Mouse (Mus musculus): ENCODE measurements at regions not wholly inside any gene's neighbourhood (a gene's known extent, or its start where the extent isn't known, plus 50 kb on each side); places are given as distances from the start of the nearest gene placed in this dataset.
"Not testable (repeated sequence)": the region's sequence is repeated elsewhere in the genome, so short reads cannot be mapped to it uniquely, and the experiment has no call there.

DNA sequence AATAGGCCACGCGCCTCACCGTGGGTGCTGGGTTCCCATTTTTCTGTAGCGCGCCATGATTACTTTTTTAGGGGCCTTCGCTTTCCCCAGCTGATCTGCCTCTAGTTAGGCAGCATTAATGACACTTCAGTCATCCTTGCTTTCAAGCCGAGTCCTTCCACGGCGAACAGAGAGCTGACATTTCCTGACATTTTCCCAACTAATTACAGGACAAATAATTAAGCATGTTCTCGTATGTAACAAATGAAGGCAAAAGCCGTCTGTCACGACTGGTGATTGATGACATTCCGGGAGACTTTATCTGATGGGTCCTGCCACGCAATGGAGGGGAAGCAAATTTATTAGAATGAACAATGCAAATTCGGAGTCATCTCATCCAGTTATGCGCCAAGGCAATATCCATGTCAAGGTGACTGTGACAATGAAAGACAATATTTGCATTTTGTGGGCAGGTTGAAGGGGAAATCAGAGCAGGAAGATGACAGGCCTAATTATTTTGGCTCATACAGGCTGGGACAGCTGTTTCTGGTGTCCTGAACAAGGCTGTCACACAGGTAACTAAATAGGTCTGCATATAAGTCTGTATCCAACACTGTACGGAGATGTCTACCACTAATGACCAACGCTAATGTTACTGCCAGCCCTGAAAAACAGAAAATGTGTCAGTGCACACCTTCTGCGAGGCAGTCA, 326.0 kb upstream of the Irx2 start:
- no peak overlapping the region for H3K4me3 ChIP-seq
- peaks cover 6% of the 10 kb centered on the region; the same call in 1 of the 2 replicates for H3K27me3 ChIP-seq (replicated peaks)
- H3K4me2 ChIP-seq: no peak overlapping the region
- H3K4me1 ChIP-seq (replicated peaks): peaks cover 3% of the 10 kb centered on the region; the same call in 1 of the 2 replicates
- no peaks in the 10 kb centered on the region for H3K36me3 ChIP-seq
- H3K27ac ChIP-seq (ENCODE audit: poor library complexity, severe bottlenecking): no peak overlapping the region
- 77% methylated on average over 19 of the region's 19 CpGs for WGBS
- no peak for ATAC-seq (ENCODE audit: insufficient number of reproducible peaks, low FRiP score)
- no peak overlapping the region for H3K9ac ChIP-seq
- H3K9me3 ChIP-seq (replicated peaks): no peaks in the 10 kb centered on the region

DNA sequence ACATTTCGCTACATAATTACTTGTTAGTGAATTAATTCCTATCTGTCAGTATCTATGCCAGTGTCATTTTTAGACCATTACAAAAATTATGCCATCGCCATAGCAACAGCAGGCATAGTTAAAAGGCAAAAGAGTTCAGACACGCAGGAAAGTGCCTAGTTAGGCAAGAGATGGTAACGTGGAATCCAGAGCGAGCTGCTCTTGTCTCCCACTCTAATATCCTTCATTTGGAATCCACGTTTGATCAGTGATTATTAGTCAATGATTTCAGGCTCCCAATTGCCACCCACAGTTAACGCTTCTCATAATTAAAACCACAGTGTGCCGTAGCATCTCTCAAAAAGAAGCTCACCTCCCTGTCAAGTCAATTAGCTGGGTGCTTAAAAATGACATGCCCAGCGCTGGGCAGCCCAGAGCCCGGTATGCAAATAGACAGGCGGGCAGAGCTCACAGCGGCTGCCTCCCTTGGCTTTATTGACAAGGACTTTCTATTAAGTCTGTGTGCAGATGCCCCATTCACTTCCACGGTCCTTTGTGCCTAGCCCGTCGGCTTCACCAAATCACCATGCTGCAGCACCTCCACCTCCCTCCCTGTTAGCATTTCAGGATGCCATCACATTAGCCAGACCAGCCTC, 325.4 kb upstream of the Irx2 start:
- H3K27me3 ChIP-seq (replicated peaks): peaks cover 6% of the 10 kb centered on the region; the same call in 1 of the 2 replicates
- H3K9ac ChIP-seq: no peak overlapping the region
- H3K36me3 ChIP-seq: no peaks in the 10 kb centered on the region
- no peaks in the 10 kb centered on the region for H3K9me3 ChIP-seq (replicated peaks)
- ATAC-seq (ENCODE audit: insufficient number of reproducible peaks, low FRiP score): no peak
- H3K4me2 ChIP-seq: no peak overlapping the region
- H3K4me3 ChIP-seq: no peak overlapping the region
- 76% methylated on average over 15 of the region's 15 CpGs for WGBS
- peaks cover 3% of the 10 kb centered on the region; the same call in 1 of the 2 replicates for H3K4me1 ChIP-seq (replicated peaks)
- H3K27ac ChIP-seq (ENCODE audit: poor library complexity, severe bottlenecking): no peak overlapping the region

DNA sequence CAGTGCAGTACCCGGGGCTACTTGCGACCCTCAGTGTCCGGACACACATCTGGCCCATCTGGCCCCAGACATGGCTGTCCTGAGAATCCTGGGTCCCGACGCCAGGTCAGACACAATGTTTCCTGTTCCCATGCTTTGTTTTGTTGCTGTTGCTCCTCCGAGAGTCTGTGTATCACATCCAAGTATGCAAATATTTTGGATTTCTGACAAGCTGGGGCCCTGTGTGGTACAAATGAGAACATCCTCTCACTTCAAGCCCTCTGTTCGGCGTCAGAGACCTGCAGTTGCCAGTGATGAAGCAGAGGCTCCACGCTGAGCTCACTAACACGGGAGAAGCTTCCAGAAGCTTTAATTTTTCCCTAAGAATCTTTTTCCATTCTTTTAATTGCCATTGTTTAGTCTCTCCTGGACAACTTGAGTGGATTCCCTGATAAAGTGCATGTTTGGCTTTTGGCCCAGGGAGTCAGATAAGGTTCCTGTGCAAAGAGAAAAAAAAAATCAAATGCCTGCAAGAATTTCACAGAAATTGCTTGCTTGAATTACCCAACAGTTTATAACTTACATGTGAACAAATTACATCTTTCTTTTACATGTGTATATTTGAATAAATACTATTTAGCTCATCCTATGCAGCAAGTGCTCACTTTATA, 304.5 kb upstream of the Irx2 start:
- Histone ChIP-seq H3K9ac (no peak overlapping the region), H3K27me3 (replicated peaks) (0 out of 2 replicates have a peak, but pooled peaks cover 4% of the 10 kb centered on the region), H3K4me1 (replicated peaks) (peaks cover 6% of the 10 kb centered on the region), H3K27ac (ENCODE audit: poor library complexity, severe bottlenecking) (0 out of 2 replicates have a peak overlapping the region, but pooled peaks have one; percentile 53), H3K4me3 (no peak overlapping the region), H3K36me3 (no peaks in the 10 kb centered on the region), H3K4me2 (peak overlapping the region; percentile 51), H3K9me3 (replicated peaks) (no peaks in the 10 kb centered on the region)
- 32% methylated on average over 10 of the region's 10 CpGs for WGBS
- peak; percentile 51; the same call in 1 of the 2 replicates for ATAC-seq (ENCODE audit: insufficient number of reproducible peaks, low FRiP score)

DNA sequence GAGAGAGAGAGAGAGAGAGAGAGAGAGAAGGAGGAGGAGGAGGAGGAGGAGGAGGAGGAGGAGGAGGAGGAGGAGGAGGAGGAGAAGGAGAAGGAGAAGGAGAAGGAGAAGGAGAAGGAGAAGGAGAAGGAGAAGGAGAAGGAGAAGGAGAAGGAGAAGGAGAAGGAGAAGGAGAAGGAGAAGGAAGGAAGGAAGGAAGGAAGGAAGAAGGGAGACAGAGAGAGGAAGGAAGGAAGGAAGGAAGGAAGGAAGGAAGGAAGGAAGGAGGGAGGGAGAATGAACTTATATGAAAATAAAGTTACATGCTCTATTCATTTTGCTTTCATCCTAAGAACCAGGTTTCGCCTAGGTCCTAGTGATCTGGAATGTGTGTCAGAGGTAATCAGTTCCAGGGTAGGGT, 302.4 kb upstream of the Irx2 start:
- H3K4me1 ChIP-seq (replicated peaks); H3K9me3 ChIP-seq (replicated peaks); H3K36me3 ChIP-seq; H3K27ac ChIP-seq (ENCODE audit: poor library complexity, severe bottlenecking); ATAC-seq (ENCODE audit: insufficient number of reproducible peaks, low FRiP score); H3K27me3 ChIP-seq (replicated peaks); H3K4me3 ChIP-seq; H3K4me2 ChIP-seq; H3K9ac ChIP-seq: not testable (repeated sequence)
- 76% methylated on average over 1 of the region's 1 CpGs for WGBS

DNA sequence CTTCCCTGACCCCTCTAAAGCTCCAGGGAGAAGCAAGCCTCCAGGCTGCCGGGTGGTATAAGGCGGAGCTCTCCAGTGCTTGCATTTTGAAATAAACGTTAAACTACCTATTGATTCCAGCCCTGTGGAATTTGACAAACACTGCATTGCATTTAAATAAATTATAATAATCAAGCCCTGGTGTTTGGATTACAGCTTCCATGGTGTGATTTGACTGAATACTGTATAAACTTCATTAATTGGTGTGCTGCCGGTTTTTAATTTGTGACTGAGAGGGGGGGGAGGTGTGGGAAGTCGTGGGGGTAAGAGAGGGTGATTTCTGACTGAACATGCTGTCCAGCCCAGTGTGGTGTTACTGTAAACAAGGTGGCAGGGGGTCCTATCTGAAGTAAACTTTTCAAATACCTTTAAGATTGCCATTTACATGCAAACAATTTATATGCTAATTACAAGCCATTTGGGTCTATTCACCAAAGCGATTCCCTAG, 282.9 kb upstream of the Irx2 start:
- 17% methylated on average over 6 of the region's 6 CpGs for whole genome bisulfite sequencing
- no peak for ATAC-seq (ENCODE audit: insufficient number of reproducible peaks, low FRiP score)
- no peaks in the 10 kb centered on the region for H3K27me3 ChIP-seq (replicated peaks)
- H3K36me3 ChIP-seq: no peaks in the 10 kb centered on the region
- H3K4me1 ChIP-seq (replicated peaks): no peaks in the 10 kb centered on the region
- no peak overlapping the region for H3K9ac ChIP-seq
- H3K4me3 ChIP-seq: no peak overlapping the region
- H3K4me2 ChIP-seq: no peak overlapping the region
- no peaks in the 10 kb centered on the region for H3K9me3 ChIP-seq (replicated peaks)
- H3K27ac ChIP-seq (ENCODE audit: poor library complexity, severe bottlenecking): no peak overlapping the region

DNA sequence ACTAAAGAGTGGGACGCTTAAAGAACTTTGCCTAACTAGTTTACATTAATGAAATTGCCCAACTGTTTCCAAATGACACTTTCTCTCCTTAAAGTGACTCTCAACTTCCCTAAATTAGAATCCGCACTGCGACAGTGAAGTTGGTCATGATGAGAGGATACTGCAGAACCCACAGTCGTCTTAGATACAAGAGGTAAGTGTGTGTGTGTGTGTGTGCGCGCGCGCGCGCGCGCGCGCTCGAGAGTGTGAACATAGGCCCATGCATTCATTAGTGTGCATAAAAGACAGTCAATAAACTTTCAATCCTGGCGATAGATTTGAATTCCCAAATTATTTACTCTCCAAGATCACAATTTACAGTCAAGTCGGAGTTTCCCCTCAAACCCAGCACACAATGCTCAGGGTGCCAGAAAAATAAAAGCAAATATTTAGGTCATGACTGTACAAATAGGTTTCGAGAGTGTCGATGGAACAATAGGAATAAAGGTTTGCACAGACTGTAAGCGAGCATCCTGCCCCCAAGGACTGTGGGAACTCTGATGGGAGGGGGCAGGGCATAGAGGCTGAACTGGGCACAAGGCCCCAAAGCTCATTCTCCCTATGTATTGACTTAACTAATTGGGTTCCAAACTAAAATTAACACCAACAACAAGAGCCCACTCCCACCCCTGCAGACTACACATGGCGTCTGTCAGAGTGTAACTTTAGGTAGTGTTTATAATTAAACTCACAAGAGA, 282.2 kb upstream of the Irx2 start:
- no peaks in the 10 kb centered on the region for H3K4me1 ChIP-seq (replicated peaks)
- no peak overlapping the region for H3K27ac ChIP-seq (ENCODE audit: poor library complexity, severe bottlenecking)
- WGBS: 40% methylated on average over 21 of the region's 21 CpGs
- no peak overlapping the region for H3K4me2 ChIP-seq
- no peak overlapping the region for H3K9ac ChIP-seq
- no peaks in the 10 kb centered on the region for H3K36me3 ChIP-seq
- H3K4me3 ChIP-seq: no peak overlapping the region
- no peak for ATAC-seq (ENCODE audit: insufficient number of reproducible peaks, low FRiP score)
- H3K9me3 ChIP-seq (replicated peaks): no peaks in the 10 kb centered on the region
- no peaks in the 10 kb centered on the region for H3K27me3 ChIP-seq (replicated peaks)

DNA sequence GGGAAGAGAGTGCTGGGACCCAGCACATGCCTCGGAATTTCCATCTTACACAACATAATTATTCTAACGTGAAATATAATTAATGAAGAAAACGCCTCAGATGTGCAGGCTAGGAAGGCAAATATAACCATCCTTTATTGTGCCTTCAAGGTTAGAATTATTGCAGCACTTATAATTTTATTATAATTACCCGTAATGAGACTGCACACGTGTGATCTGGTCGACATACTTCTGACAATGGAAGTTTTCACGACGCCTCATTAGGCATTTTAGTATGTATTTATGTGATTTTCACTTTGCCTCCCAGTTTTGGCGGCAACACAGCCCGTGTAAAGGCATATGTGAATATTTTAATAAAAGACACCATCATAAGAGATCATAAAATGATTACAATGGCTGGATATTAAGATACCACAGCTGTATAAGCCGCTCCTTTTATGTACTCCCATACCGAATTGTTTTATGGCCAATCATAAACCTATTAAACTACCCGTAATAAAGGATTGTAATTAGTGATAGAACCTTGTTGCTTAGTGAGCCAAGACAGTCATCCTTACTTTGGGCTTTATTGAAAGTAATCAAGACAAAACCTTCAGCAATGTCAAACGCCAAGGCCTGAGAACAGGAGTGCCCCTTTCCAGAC, 281.6 kb upstream of the Irx2 start:
- no peak for ATAC-seq (ENCODE audit: insufficient number of reproducible peaks, low FRiP score)
- Histone ChIP-seq H3K4me3 (no peak overlapping the region), H3K9me3 (replicated peaks) (no peaks in the 10 kb centered on the region), H3K27me3 (replicated peaks) (no peaks in the 10 kb centered on the region), H3K9ac (no peak overlapping the region), H3K4me2 (no peak overlapping the region), H3K27ac (ENCODE audit: poor library complexity, severe bottlenecking) (no peak overlapping the region), H3K36me3 (no peaks in the 10 kb centered on the region), H3K4me1 (replicated peaks) (no peaks in the 10 kb centered on the region)
- 83% methylated on average over 14 of the region's 14 CpGs for WGBS

DNA sequence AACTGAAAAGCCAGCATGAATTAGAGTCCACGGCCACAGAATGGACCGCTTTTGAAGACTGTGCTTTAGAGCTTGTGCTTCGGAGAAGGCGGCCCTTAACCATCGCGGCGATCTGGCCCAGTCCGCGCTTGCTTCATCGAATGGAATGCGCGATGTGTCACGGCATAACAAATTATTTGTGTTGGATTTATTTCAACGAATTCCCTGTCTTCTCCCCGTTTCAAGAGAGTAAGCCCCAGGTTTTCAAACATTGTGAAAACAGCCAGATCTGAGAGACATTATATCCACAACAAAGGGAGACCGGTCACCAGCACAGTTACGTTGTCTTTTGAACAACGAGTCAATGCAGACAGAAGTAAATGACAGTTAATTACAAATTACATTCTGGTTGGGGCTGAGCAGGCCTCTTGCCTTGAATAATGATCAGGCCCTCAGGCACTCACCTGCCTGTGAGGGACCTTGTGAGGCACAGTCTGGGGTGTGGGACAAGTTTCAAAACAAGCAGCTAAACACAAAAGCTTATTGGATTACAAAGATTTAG, 275.9 kb upstream of the Irx2 start:
- no peaks in the 10 kb centered on the region for H3K4me1 ChIP-seq (replicated peaks)
- H3K4me2 ChIP-seq: no peak overlapping the region
- 0 out of 2 replicates have a peak, but pooled peaks cover 5% of the 10 kb centered on the region for H3K27me3 ChIP-seq (replicated peaks)
- H3K36me3 ChIP-seq: no peaks in the 10 kb centered on the region
- no peak for ATAC-seq (ENCODE audit: insufficient number of reproducible peaks, low FRiP score)
- H3K9me3 ChIP-seq (replicated peaks): no peaks in the 10 kb centered on the region
- H3K27ac ChIP-seq (ENCODE audit: poor library complexity, severe bottlenecking): no peak overlapping the region
- no peak overlapping the region for H3K9ac ChIP-seq
- 75% methylated on average over 18 of the region's 18 CpGs for WGBS
- no peak overlapping the region for H3K4me3 ChIP-seq

DNA sequence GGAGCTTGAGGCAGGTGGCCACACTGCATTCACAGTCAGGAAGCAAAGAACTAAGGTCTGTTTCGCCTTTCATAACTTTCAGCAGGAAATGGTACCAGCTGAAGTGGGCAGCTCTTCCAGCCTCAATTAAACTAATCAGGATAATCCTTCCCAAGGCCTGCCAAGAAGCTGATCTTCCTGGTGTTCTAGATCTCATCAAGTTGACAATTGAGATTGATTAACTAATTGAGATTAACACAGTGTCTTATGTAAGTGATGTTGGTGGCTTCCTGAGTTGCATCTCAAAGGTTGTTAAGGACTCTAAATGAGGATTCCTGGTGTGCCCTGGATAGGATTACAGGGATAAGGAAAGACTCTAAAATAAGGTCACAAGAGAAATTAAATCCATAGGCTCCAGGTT, 273.3 kb upstream of the Irx2 start:
- WGBS: 72% methylated on average over 1 of the region's 1 CpGs
- no peak overlapping the region for H3K4me2 ChIP-seq

DNA sequence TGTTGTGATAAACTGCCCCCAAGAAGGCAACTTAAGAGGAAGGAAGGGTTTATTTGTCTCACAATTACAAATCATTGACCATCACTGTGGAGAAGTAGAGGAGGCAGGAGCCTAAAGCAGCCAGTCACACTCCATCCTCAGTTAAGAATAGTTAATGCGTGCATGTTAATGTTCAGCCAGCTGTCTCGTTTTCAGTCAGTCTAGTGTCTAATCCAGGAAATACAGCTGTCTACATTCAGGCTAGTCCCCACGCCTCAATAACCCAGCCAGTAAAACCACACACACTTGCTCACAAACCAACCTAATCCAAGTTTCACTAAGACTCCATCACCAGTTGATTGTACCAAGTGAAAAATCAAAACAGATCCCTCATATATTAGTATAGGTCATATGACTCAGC, 272.8 kb upstream of the Irx2 start:
- H3K27me3 ChIP-seq (replicated peaks): peaks cover 5% of the 10 kb centered on the region; the same call in 1 of the 2 replicates
- no peak overlapping the region for H3K4me3 ChIP-seq
- no peaks in the 10 kb centered on the region for H3K9me3 ChIP-seq (replicated peaks)
- no peaks in the 10 kb centered on the region for H3K36me3 ChIP-seq
- H3K27ac ChIP-seq (ENCODE audit: poor library complexity, severe bottlenecking): no peak overlapping the region
- ATAC-seq (ENCODE audit: insufficient number of reproducible peaks, low FRiP score): no peak
- no peak overlapping the region for H3K4me2 ChIP-seq
- no peak overlapping the region for H3K9ac ChIP-seq
- H3K4me1 ChIP-seq (replicated peaks): no peaks in the 10 kb centered on the region
- WGBS: 70% methylated on average over 3 of the region's 3 CpGs

More for the DNA sequence above, 273.3 kb upstream of the Irx2 start:
- Histone ChIP-seq H3K9ac (no peak overlapping the region), H3K27ac (ENCODE audit: poor library complexity, severe bottlenecking) (no peak overlapping the region), H3K4me3 (no peak overlapping the region), H3K4me1 (replicated peaks) (no peaks in the 10 kb centered on the region), H3K9me3 (replicated peaks) (no peaks in the 10 kb centered on the region), H3K36me3 (no peaks in the 10 kb centered on the region), H3K27me3 (replicated peaks) (peaks cover 5% of the 10 kb centered on the region; the same call in 1 of the 2 replicates)
- ATAC-seq (ENCODE audit: insufficient number of reproducible peaks, low FRiP score): no peak
